Mouse (Mus musculus): Measurements from ENCODE around the gene Vps72. TPM values are rescaled to one million over a fixed set of nuclear protein-coding genes. Genes with fewer than 3 reads are reported as not detected.
A peak's percentile ranks its signal among the peaks of the same experiment; 100 is the strongest.

The Vps72 gene
- polyA plus RNA-seq, 1 experiment from 2014 or later: 116 TPM

GRCm38 (mm10) chr3:95159987-95160963 is 49.5 kb downstream of the Vps72 start, which contains the start of gene Sema6c:
Sema6c (plus strand) TSS chr3:95160457.
- Histone ChIP-seq H3K4me2 (ENCODE audit: low read length) (peak within 1 kb of the TSS; percentile 97), H3K27me3 (ENCODE audit: insufficient read depth, low read length) (no peaks in the 10 kb centered on the region), H3K9me3 (replicated peaks; ENCODE audit: low read length) (no peaks in the 10 kb centered on the region), H3K9ac (ENCODE audit: low read depth, low read length) (peak within 1 kb of the TSS; percentile 61), H3K4me3 (replicated peaks; ENCODE audit: low read depth, low read length) (peak within 1 kb of the TSS; percentile 64), H3K36me3 (ENCODE audit: insufficient read depth, low read length) (no peaks in the 10 kb centered on the region), H3K27ac (no peak within 1 kb of the TSS), H3K4me1 (replicated peaks; ENCODE audit: insufficient read depth, low read length) (peaks cover 12% of the 10 kb centered on the region; the same call in 1 of the 2 replicates)
- DNase-seq (ENCODE audit: low spot score) (peak; percentile 97), ATAC-seq (replicated peaks; ENCODE audit: low FRiP score, low read depth) (peak; percentile 95)
- WGBS: under 1% methylated on average over 66 of the region's 66 CpGs
- no peak for TF ChIP-seq CTCF (IDR thresholded peaks at IDR 0.05; ENCODE audit: low read depth)

- no peak for TF ChIP-seq CTCF (IDR thresholded peaks at IDR 0.05; ENCODE audit: low read depth)
- DNase-seq (ENCODE audit: low spot score): peak; percentile 39
- ATAC-seq (replicated peaks; ENCODE audit: low FRiP score, low read depth): peak; percentile 19; the same call in 1 of the 2 replicates
- Histone ChIP-seq H3K4me3 (replicated peaks; ENCODE audit: low read depth, low read length) (peak overlapping the region; percentile 64), H3K4me2 (ENCODE audit: low read length) (peak overlapping the region; percentile 97), H3K36me3 (ENCODE audit: insufficient read depth, low read length) (no peaks in the 10 kb centered on the region), H3K9me3 (replicated peaks; ENCODE audit: low read length) (no peaks in the 10 kb centered on the region), H3K4me1 (replicated peaks; ENCODE audit: insufficient read depth, low read length) (peaks cover 12% of the 10 kb centered on the region; the same call in 1 of the 2 replicates), H3K9ac (ENCODE audit: low read depth, low read length) (peak overlapping the region; percentile 61), H3K27me3 (ENCODE audit: insufficient read depth, low read length) (no peaks in the 10 kb centered on the region), H3K27ac (no peak overlapping the region)
- WGBS: 0% methylated on average over 22 of the region's 30 CpGs
Measured at GRCm38 (mm10) chr3:95161041-95161551, 50.3 kb downstream of the Vps72 start.

- TF ChIP-seq CTCF (IDR thresholded peaks at IDR 0.05; ENCODE audit: low read depth): no peak
- peak overlapping the region; percentile 97 for H3K4me2 ChIP-seq (ENCODE audit: low read length)
- H3K9ac ChIP-seq (ENCODE audit: low read depth, low read length): peak overlapping the region; percentile 61
- no peaks in the 10 kb centered on the region for H3K9me3 ChIP-seq (replicated peaks; ENCODE audit: low read length)
- DNase-seq (ENCODE audit: low spot score) (no peak), ATAC-seq (replicated peaks; ENCODE audit: low FRiP score, low read depth) (no peak)
- WGBS: 15% methylated on average over 8 of the region's 9 CpGs
- H3K27ac ChIP-seq: no peak overlapping the region
- H3K36me3 ChIP-seq (ENCODE audit: insufficient read depth, low read length): no peaks in the 10 kb centered on the region
- H3K4me1 ChIP-seq (replicated peaks; ENCODE audit: insufficient read depth, low read length): peaks cover 12% of the 10 kb centered on the region; the same call in 1 of the 2 replicates
- peak overlapping the region; percentile 64 for H3K4me3 ChIP-seq (replicated peaks; ENCODE audit: low read depth, low read length)
- H3K27me3 ChIP-seq (ENCODE audit: insufficient read depth, low read length): no peaks in the 10 kb centered on the region
Measured at GRCm38 (mm10) chr3:95161618-95162344, 51.0 kb downstream of the Vps72 start.

- H3K36me3 ChIP-seq (ENCODE audit: insufficient read depth, low read length): no peaks in the 10 kb centered on the region
- no peak for TF ChIP-seq CTCF (IDR thresholded peaks at IDR 0.05; ENCODE audit: low read depth)
- no peak overlapping the region for H3K9ac ChIP-seq (ENCODE audit: low read depth, low read length)
- peaks cover 12% of the 10 kb centered on the region; the same call in 1 of the 2 replicates for H3K4me1 ChIP-seq (replicated peaks; ENCODE audit: insufficient read depth, low read length)
- DNase-seq (ENCODE audit: low spot score) (no peak), ATAC-seq (replicated peaks; ENCODE audit: low FRiP score, low read depth) (no peak)
- peak overlapping the region; percentile 97; the same call in 1 of the 2 replicates for H3K4me2 ChIP-seq (ENCODE audit: low read length)
- no peak overlapping the region for H3K27ac ChIP-seq
- no peak overlapping the region for H3K4me3 ChIP-seq (replicated peaks; ENCODE audit: low read depth, low read length)
- H3K9me3 ChIP-seq (replicated peaks; ENCODE audit: low read length): no peaks in the 10 kb centered on the region
- no peaks in the 10 kb centered on the region for H3K27me3 ChIP-seq (ENCODE audit: insufficient read depth, low read length)
- 54% methylated on average over 2 of the region's 2 CpGs for WGBS
Measured at GRCm38 (mm10) chr3:95162345-95162628, 51.5 kb downstream of the Vps72 start.

GRCm38 (mm10) chr3:95163419-95164255 is 52.8 kb downstream of the Vps72 start:
- Histone ChIP-seq H3K4me2 (ENCODE audit: low read length) (no peak overlapping the region), H3K9ac (ENCODE audit: low read depth, low read length) (no peak overlapping the region), H3K9me3 (replicated peaks; ENCODE audit: low read length) (no peaks in the 10 kb centered on the region), H3K27ac (no peak overlapping the region), H3K4me1 (replicated peaks; ENCODE audit: insufficient read depth, low read length) (peaks cover 12% of the 10 kb centered on the region; the same call in 1 of the 2 replicates), H3K27me3 (ENCODE audit: insufficient read depth, low read length) (no peaks in the 10 kb centered on the region), H3K36me3 (ENCODE audit: insufficient read depth, low read length) (no peaks in the 10 kb centered on the region), H3K4me3 (replicated peaks; ENCODE audit: low read depth, low read length) (no peak overlapping the region)
- DNase-seq (ENCODE audit: low spot score) (no peak), ATAC-seq (replicated peaks; ENCODE audit: low FRiP score, low read depth) (no peak)
- 48% methylated on average over 11 of the region's 11 CpGs for WGBS
- TF ChIP-seq CTCF (IDR thresholded peaks at IDR 0.05; ENCODE audit: low read depth): no peak
